Mouse (Mus musculus) spleen, postnatal 36 days (tissue): Measurements from ENCODE around the gene Hdac6.
"Not testable (repeated sequence)": the region's sequence is repeated elsewhere in the genome, so short reads cannot be mapped to it uniquely, and the experiment has no call there.

Source experiments
- DNase-seq, 2 experiments: peaks; one replicate each; pipeline ENCODE4 v3.0.0; 2022; ENCODE audit warnings: low spot score in 2 of 2, mixed read lengths in 1 of 2

The Hdac6 gene

GRCm38 (mm10) chrX:7922032-7922431 lies 25.7 kb downstream of the Hdac6 start:
- DNase-seq = no peak

DNA sequence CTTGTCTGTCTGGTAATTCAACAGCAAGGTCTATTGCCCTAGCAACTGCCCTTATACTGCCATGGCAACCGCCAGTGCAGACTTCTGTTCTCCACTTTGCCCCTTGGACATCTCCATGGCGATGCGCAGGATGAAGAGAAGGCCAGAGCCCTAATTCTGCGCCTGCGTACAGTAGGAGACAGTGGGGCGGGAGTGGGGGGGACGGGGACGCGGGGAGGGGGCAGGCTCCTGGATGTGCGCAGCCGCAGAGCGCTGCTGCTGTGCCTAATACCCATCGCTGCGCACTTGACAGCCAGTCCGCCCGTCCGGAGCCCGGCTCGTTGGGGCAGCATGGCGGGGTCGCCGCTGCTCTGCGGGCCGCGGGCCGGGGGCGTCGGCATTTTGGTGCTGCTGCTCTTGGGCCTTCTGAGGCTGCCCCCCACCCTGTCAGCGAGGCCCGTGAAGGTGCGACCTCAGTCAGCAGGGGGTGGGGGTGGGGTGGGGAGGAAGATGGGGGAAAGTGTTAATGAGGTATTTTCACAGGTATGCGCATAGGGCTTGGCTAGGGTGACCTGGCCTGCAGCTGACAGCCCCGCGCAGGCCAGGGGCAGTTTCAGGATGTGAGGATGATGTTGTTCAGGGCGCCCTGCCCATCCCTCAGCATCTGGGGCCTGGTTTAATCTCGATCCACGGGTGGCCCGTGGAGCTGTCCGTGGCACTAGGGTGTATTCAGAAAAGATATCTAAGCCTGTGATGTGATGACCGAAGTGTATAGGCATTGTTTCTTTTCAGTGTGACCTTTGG lies 27.9 kb downstream of the Hdac6 start, which contains the start of gene Pcsk1n:
TSS of gene Pcsk1n (plus strand) at position 222 of the 783 bp plus-strand sequence.
- no peak for DNase-seq

- not testable (repeated sequence) for DNase-seq
Observed at GRCm38 (mm10) chrX:7917960-7918359, 29.7 kb downstream of the Hdac6 start.

DNA sequence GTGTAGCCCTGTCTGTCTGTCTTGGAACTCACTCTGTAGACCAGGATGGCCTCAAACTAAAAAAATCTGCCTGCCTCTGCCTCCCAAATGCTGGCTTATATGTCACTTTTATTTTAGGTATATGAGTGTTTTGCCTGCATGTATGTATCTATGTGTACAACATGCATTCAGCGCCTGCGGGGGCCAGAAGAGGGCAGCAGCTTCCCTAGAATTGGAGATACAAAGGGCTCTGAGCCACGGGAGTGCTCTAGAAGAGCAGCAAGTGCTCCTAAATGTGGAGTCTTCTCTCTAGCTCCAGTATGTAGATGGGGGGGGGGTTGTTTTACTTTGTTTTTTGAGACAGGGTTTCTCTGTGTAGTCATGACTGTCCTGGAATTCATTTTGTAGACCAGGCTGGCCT lies 32.0 kb downstream of the Hdac6 start:
- DNase-seq = peak; percentile 11 to 24

GRCm38 (mm10) chrX:7910473-7910872 lies 37.2 kb downstream of the Hdac6 start:
- DNase-seq = no peak

DNA sequence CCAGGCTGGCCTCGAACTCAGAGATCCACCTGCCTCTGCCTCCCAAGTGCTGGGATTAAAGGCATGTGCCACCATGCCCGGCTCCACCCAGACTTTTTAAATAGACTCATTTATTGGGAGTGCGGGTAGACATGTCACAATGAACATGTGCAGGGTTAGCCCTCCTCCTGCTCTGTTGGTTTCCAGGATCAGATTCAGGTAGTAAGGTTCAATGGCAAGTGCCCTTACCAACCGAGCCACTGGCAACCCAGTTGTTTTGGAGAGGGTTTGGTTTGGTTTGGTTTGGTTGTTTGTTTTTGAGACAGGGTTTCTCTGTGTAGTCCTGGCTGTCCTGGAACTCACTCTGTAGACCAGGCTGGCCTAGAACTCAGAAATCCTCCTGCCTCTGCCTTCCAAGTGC lies 38.4 kb downstream of the Hdac6 start, which contains the start of gene Gm10490:
TSS of gene Gm10490 (plus strand) at position 301 of the 400 bp plus-strand sequence.
- not testable (repeated sequence) for DNase-seq

DNA sequence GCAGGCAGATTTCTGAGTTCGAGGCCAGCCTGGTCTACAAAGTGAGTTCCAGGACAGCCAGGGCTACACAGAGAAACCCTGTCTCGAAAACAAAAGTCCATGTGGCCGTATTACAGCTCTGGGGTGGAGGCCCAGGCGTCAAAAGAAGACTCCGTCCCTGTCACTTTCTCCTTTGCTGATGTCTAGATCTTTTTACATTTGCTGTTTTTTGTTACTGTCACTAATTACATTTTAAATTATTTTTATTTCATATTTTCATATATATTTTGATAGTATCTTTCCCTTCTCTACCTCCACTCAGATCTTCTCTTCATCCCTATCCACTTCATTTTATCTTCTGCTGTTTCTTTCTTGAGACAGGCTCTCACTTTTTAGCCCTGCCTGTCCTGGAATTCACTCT lies 40.0 kb downstream of the Hdac6 start, which contains the start of gene Gm10491:
TSS of gene Gm10491 (minus strand) at position 101 of the 400 bp plus-strand sequence.
- DNase-seq = no peak

DNA sequence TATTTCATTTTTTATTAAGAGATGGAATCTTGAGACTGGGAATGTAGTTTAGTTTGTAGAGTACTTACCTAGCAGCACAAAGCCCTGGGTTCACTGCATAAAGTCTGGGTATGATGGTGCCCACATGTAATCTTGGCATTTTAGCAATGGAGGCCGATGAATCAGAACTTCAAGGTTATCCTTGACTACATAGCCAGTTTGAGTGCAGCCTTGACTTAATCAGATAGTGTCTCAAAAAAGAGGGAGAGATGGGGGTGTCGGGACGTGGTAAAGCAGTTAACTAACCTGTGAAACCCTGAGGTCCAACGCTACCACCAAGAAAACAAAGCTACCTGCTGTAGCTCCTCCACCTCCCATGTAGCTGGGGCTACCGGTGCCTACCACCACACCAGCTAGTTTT lies 43.2 kb downstream of the Hdac6 start:
- DNase-seq = no peak

GRCm38 (mm10) chrX:7898880-7899874 lies 48.5 kb downstream of the Hdac6 start, which contains the start of the genes Pqbp1 and Timm17b:
TSS of gene Pqbp1 (minus strand) at chrX:7899269.
TSS of gene Timm17b (plus strand) at chrX:7899357.
- peak; percentile 89 to 91 for DNase-seq

- DNase-seq = peak; percentile 35 to 45
Observed at GRCm38 (mm10) chrX:7898211-7898610, 49.5 kb downstream of the Hdac6 start.

- peak; percentile 81 to 84 for DNase-seq
Observed at GRCm38 (mm10) chrX:7883841-7884567, 63.7 kb downstream of the Hdac6 start, which contains the start of gene Slc35a2. TSS of gene Slc35a2 (plus strand) at chrX:7884028.
